Mouse (Mus musculus): ENCODE results near the gene Stac2.

- TF ChIP-seq POLR2A (IDR thresholded peaks at IDR 0.05; ENCODE audit: control insufficient read depth, low read depth, low read length) (no peak), CTCF (IDR thresholded peaks at IDR 0.05; ENCODE audit: control insufficient read depth, insufficient read depth, insufficient replicate concordance, low read depth, low read length) (no peak)
These were observed 51.9 kb downstream of the Stac2 start for GRCm38 (mm10) chr11:98001351-98001824.
